Mouse (Mus musculus) layer of hippocampus, postnatal 25 days (tissue): ENCODE results near the gene Top1. TPM values are rescaled to one million over a fixed set of nuclear protein-coding genes. Genes with fewer than 3 reads are reported as not detected.
"Not testable (repeated sequence)": the region's sequence is repeated elsewhere in the genome, so short reads cannot be mapped to it uniquely, and the experiment has no call there.

Experiments
- DNase-seq, 2 experiments: peaks; one replicate each; pipeline ENCODE4 v3.0.0; 2022; ENCODE audit warnings: mixed read lengths in 2 of 2, low spot score in 1 of 2; ENCODE audit errors: extremely low spot score in 1 of 2
- total RNA-seq, 2 experiments: library from RNA; stranded (reverse); gene quantifications; 2 replicates each; pipeline ENCODE4 v1.2.3; 2021

The Top1 gene
- total RNA-seq, 2 experiments from 2014 or later = 79.4 to 87.1 TPM

DNA sequence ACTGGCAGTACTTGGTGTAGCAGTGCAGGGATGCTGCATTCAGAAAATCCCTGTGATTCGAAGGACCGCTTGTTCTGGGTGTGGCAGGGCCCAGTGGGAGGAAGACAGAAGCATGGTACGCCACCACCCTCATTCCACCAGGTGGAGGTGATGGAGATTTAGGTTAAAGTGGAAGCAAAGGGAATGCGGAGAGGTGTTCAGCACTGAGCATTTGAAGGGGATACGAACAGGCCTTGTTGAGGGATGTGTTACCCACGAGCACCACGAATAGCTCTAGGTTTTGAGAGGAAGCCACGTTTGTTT lies 16.2 kb upstream of the Top1 start:
- DNase-seq = no peak

DNA sequence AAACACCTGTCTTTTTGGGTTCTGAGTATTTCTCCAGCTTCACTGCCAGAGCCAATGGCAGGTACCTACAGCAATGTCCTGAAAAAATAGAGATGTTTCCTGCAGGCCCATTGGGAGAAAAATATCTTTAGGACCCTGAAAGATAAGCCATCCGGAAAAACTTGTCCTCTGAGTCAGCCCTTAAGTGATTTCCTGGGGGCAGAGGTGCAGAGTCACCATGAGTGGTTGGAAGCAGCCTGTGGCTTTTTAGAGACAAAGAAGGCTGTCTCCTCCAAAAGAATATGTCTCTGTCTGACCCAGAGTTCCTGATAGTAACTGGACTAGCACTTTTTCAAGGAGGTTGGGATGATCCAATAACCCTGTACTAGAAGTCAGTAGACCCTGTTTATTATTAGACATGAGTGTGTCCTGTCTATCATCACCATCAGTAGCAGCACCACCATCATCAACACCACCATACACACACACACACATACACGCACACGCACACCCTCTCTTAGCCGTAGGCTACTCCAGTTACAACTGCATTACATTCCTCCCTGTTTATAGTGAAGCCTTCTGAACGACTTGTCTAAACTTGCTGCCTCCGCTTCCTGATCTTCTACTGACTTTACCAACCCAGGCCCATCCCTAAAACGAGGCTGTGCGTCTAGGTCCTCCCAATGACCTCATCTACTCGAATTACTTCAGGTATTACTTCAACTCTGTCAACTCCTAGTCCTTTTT lies 14.7 kb upstream of the Top1 start:
- no peak for DNase-seq

DNA sequence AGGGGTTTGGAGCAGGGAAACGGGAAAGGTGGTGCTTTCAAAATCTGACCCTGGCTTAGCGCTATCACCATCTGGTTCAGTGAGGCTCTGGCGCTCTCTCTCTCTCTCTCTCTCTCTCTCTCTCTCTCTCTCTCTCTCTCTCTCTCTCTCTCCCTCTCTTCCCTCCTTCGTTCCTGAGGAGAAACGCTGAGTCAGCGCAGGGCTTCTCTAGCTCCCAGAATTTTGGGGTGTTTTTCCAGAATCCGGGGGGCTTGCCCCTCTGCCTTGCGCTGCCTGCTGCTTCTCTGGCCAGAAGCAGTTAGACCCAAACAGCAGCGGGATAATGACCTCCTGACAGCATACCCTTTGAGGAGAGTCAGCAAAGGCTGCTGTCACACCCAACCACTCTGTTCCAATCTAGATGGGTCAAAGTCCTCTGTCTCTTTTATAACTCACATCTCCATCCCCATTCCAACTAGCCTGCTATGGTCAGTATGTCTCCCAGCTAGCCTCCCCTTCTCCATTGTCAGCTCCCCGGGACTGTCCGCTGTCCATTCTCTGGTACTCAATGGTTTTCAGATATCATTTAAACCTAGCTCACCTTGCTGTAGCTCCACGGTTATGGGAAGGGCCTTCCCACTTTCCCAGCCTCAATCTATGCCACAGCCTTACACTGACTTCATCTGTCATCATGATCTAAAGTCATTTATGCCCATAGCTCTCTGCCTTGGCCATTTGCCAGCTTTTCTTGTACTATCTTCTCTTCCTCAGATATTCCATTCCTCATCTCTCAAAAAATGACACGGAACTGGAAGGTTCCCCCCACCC lies 5.6 kb upstream of the Top1 start:
- no peak for DNase-seq

DNA sequence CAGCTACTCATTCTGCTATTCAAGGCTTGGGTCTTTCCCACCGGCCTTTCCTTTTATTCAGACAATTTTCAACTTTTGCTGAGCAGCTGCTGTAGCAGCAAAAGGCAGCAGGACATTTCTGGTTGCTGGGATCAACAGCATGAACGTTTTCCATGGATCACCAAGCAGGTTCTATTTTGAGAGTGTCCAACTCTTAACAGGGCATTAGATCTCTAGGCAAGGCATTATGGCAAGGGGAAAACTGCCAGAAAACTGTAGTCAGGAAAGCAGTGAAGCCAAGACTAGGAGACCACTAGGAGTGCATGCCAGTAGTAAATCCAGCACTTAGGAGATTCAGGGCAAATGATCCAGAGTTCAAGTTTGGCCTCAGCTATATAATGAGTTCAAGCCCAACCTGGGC lies 4.5 kb upstream of the Top1 start:
- no peak for DNase-seq

DNA sequence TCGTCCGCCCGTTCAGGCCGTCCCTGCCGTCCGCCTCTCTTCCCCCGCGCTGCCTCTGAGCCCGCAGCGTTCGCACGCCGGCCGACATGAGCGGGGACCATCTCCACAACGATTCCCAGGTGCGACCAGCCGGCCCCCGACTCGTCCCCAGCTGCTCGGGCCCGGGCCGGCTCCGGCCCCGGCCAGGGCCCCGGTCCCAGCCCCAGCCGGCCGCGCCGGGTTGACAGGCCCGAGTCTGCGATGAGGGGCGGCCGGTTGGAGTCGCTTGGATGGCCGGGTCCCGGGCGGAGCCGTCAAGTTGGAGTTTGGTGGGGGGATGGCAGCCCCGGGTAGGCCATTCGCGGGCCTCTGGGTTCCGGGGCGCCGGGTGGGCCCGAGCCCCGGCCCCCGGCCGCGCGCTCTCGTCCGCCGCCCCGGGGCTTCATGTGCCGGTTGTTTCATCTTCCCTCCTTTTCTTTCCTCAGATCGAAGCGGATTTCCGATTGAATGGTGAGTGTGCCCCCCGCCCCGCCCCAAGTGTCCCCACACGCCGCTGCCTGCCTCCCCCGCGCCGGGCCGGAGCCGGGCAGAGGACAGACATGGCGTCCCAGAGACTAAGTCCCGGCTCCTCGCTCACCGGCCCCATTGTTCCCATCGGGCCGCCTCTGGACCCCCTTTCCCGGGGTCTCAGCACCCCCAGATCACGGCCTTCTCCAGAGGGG lies 606 bp downstream of the Top1 start:
- peak; percentile 34 to 42 for DNase-seq

DNA sequence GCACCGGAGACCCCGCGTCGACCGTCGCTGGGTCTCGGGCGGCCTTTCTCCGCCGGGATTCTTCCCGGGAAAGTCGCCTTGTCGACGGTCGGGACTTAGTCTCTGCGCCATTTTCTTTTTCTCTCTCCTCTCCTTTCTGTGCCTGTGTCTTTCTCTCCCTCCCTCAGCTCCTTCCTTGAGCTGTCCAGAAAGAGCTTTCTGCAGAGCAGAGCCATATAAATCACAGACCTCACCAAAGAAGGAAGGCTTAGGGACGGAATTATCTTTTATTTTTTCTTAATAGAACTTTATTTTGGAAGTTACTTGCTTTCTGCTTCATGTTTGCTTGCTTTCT lies 1.1 kb downstream of the Top1 start:
- no peak for DNase-seq

DNA sequence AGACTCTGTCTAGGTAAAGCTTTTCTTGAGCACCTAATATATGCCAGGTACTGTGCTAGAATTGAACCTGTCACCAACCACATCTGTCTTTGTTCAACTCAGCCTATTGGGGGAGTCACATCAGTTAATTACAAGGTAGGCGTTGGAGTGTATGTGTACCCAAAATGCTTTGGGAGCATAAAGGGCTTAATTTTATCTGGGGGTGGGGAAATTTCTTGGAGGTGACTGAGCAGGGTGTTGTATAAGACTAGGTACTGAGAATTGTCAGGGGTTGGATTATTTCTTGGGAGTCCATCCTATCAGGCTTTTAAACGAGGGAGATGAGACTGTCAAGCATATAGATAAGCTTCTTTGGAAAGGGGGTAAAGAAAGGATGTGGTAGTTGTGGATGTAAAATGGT lies 2.4 kb downstream of the Top1 start:
- no peak for DNase-seq

DNA sequence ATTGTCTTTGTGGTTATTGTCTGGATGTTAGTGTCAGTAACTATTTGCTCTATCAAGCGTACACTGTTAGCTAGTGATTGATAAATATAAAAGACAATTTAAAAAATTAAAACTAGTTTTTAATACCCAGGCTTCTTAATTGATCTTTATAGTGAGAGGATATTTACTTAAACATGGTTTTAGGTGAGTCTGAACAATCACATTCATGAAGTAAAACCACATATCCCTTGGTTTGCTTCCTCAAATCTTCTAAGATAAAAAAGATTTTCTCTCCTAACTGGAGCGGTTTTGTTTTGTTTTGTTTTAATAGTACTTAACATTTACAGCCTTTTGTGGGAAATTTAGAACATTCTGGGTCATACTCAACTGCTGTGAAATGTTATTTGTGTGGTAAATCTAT lies 3.4 kb downstream of the Top1 start:
- no peak for DNase-seq

DNA sequence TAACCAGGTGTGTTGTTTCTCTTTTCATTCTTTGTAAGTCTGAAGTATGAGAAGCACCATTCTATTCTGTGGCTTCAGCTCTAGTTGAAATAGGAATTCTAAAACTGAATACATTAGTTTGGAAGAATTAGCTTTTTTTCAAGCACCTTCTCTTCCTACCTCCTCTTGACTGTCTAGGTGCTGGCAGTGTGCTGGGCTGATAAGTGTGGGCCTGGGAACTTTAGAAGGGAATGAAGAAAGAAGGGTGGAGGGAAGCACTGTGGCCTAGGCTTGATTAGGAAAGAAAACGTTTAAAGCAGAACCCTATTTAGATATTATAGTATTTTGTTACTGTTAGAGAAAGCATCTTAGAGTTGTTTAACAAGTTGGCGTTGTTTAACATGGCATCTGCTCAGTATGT lies 5.5 kb downstream of the Top1 start:
- DNase-seq = no peak

DNA sequence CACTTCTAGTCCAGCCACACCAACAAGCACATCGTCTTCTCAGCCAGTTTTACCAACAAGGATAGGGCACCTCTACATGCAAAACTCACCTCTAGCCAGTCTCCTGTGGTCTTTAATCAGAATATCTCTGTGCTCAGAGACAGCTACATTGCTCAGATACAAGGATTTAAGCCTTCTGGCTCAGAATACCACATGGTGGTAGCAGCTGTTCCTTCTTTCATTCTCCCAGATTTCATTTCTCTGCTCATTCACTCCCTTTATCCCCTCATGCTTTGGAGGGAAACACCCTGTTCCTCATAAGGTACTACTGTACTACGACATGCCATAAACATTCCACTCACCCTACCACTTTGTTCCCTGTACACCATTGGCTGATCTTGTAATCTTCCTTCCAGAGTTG lies 7.5 kb downstream of the Top1 start:
- DNase-seq = no peak

DNA sequence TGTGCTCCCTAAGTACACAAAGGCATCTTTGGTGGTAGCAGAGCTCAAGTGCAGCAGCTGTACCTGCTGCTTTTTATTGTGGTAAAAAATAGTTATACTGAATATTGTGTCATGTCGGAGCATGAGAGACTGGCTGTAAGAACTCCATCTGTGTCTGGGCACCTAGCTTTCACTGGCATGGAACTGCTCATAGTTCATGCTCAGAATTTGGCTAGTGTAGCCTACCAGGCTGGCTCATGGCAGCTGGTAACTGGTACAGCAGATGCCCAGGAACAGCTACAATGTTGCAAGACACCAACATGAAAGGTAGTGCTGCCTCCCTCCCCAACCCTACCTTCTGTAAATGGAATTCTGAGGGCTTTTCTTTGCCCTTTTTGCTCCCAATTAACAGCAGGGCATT lies 9.9 kb downstream of the Top1 start:
- peak in 1 of 2 experiments; percentile 29 for DNase-seq

DNA sequence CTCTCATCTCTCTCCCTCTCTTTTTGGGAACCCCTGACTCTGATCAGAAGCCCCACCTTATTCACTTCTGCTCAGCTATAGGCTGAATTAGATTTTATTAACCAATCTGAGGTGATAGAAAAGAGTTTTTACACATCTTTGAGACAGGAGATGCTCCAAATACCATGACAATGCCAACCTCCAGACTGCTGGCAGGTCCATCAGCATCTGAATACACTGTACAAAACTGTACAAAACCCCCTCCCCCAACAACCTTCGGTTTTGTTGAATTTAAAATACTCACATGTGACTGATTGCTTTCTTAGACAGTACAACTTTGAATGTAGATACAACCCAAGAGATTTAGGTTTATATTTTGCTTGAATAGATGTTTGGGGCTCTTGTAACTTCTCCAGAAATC lies 10.5 kb downstream of the Top1 start:
- DNase-seq = no peak

DNA sequence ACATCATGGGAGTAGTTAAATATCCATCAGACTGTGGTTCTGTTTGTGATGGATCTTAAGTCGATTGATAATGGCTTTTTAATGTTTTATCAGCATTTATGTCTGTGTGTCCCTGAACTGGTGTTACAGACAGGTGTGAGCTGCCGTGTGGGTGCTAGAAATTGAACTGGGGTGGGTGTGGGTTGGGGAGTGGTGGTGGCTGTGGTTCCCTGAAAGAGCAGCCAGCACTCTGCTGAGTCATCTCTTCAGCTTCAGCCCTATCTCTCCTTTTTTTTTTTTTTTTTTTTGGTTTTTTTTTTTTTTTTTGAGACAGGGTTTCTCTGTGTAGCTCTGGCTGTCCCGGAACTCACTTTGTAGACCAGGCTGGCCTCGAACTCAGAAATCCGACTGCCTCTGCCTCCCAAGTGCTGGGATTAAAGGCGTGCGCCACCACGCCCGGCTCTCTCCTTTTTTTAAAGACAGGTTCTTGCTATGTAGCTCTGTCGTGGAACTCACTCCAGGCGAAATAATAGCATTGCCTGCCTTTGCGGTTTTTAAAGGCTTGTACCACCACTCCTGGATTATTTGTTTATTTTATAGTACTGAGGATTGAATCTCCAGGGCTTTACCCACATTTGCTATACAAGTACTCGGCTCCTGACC lies 12.2 kb downstream of the Top1 start:
- DNase-seq = no peak

DNA sequence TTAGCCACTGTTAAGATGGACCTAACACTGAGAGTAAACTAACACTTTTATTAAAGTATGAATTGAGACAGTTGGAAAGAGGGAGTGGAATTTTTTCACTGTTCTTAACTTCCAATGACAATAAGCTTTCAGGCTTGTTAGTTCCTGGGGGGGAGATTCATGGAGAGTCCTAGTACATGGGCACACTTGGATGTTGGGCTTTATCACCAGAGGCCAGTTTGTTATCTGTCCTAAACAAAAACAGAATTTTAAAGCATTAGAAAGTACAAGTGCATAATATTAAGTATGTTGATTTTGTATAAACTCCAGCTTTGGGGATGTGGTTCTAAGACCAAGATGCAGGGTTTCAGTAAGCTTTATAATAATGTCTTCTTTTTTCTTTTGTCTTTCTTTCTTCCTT lies 13.1 kb downstream of the Top1 start:
- DNase-seq = no peak

DNA sequence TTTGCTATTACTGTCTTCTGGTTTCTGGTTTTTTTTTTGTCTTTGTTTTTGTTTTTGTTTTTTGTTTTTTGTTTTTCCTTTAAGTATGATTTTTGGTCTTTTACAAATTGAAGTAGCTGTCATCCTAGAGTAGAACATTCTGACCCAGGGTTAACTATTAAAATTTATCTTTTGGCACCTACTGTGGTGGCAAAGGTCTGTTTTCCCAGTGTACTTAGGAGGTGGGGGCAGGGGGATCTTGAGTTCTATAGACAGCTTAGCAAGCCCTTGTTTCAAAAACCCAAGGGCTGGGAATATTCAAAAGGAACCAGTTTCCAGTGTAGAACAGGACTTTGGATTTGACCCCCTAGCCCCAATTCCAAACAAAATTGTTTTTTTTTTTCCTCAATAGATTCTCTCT lies 18.7 kb downstream of the Top1 start:
- DNase-seq = no peak

DNA sequence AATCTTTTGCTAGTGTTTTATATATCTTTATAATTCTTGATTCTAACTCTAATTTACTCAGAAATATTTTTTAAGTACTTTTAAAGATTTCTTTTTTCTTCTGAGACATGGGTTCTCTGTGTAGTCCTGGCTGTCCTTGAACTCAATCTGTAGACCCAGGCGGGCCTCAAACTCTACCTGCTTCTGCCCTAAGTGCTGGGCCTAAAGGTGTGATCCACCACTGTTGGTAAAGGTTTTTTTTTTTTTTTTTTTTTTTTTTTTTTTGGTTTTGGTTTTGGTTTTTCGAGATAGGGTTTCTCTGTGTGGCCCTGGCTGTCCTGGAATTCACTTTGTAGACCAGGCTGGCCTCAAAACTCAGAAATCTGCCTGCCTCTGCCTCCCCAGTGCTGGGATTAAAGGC lies 19.3 kb downstream of the Top1 start:
- DNase-seq = not testable (repeated sequence)

DNA sequence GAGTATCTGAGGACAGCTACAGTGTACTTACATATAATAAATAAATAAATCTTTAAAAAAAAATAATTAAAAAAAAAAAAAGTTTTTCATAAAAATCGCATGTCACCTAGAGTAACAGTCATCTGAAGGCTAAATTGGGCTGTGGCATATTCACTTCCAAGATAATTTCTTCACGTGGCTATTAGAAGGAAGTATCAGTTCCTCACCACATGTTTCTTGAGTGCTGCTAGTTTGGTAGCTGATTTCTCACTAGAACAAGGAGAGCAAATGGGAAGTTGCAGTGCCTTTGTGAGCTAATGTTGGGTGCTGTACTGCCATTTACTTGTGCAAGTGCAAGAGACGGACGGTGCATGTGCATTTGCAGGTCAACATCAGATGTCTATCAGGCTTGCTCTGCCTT lies 21.6 kb downstream of the Top1 start:
- no peak for DNase-seq

DNA sequence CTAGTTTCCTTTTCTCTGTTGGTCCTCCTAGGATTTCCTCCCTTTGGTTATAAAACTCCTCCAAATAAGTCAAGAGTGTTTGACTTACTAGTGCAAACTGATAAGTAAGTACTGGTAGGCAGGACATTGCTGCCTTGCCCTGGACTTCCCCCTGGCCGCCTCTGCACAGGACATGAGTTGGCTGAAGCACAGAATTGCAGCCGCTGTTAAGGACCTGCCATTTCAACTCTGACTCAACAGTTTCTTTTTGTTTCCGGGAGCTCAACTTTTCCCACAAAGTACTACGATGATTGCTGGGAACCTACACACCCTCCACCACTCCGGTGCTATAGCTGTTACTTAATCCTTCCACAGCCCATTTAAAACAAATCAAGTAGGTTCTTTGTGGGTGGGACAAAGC lies 54.6 kb downstream of the Top1 start:
- DNase-seq = no peak

DNA sequence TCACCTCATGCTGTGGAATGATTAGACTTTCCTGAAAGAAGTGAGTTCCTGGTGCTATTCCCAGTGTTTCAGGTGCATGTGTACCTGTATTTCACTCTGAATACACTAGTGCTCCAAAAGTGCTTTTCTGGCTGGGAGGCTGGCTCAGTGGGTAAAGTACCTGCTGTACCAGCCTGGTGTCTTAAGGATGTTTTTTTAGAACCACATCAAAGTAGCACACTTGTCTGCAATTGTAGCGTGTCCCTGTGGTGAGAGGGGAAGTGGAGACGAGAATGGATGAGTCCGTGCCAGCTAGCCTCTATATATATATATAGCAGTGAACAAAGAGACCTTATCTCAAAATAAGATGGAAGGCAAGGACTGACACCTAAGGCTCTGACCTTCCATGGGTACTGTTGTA lies 55.9 kb downstream of the Top1 start:
- no peak for DNase-seq

DNA sequence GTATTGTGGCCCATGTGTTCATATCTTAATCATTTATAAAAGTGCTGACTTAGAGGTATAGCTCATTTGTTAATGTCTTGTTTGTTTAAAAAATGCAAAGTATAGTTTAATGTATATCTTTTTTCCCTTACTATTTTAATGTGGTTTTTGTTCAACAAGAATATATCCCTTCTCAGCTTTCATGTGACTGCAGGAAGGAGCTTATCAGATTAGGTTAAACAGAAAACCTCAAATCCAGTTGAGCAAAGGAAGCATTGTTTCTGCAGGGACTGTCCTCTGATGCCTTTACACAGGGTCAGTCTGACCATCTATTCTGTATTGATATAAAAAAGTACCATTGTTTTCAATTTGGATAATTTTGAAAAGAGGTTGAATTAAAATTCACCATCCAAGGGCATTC lies 57.1 kb downstream of the Top1 start:
- no peak for DNase-seq

DNA sequence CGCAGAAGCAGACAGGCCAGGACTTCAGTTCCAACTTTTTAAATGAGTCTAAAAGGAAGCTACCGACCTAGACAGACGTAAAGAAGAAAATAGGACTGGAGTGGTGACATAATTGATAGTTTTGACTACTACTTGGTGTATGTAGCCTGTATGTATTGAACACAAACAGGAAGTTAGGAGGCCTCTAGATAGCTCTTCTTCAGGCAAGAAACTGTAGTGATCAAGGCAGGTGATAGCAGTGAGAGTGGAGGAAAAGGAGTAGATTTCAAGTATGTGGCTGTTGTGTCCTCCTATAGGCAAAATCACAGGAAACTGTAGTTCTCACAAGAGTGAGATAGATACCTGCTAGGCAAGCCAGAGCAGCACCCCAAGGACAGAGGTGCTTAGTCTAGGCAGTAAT lies 62.0 kb downstream of the Top1 start:
- DNase-seq = no peak
